Mouse (Mus musculus) kidney, embryonic 16.5 days (tissue): ENCODE results near the gene Tada2a. TPM values are rescaled to one million over a fixed set of nuclear protein-coding genes. Genes with fewer than 3 reads are reported as not detected.

ENCODE experiments used
- ATAC-seq: fragments of 200-750 bp; cut with Nextera tagmentation; 2 replicates; pipeline ENCODE4 v1.8.0; 2017; ENCODE audit warnings: moderate TSS enrichment; ENCODE audit not compliant: low FRiP score, low TSS enrichment
- H3K27ac ChIP-seq: fragments of 300-500 bp; sonication (generic); 2 replicates; pipeline ENCODE4 v1.5.1; 2014; ENCODE audit warnings: low read length
- H3K27me3 ChIP-seq: fragments of 300-500 bp; sonication (generic); 2 replicates; pipeline ENCODE4 v1.6.1; 2014; ENCODE audit warnings: low read length, control low read depth, mixed read lengths; ENCODE audit not compliant: insufficient read depth
- H3K36me3 ChIP-seq: fragments of 300-500 bp; sonication (generic); 2 replicates; pipeline ENCODE4 v1.6.1; 2014; ENCODE audit warnings: low read length, control low read depth, mixed read lengths; ENCODE audit not compliant: insufficient read depth
- H3K4me1 ChIP-seq: fragments of 300-500 bp; sonication (generic); 2 replicates; pipeline ENCODE4 v1.6.1; 2014; ENCODE audit warnings: low read length, control low read depth, mixed read lengths; ENCODE audit not compliant: insufficient read depth
- H3K4me2 ChIP-seq: fragments of 300-500 bp; sonication (generic); replicated peaks from 2 replicates; pipeline ENCODE4 v1.6.1; 2014; ENCODE audit warnings: low read depth, low read length
- H3K4me3 ChIP-seq: fragments of 300-500 bp; sonication (generic); 2 replicates; pipeline ENCODE4 v1.5.1; 2014; ENCODE audit warnings: mild to moderate bottlenecking, low read length
- H3K9ac ChIP-seq: fragments of 300-500 bp; sonication (generic); replicated peaks from 2 replicates; pipeline ENCODE4 v1.6.1; 2014; ENCODE audit warnings: low read length
- H3K9me3 ChIP-seq: fragments of 300-500 bp; sonication (generic); 2 replicates; pipeline ENCODE4 v1.6.1; 2016; ENCODE audit warnings: low read length, control low read depth
- WGBS: fragments of 180-500 bp; shearing (Covaris S2); extraction: QIAGEN DNeasy Blood & Tissue Kit; methylation state at CpG from one replicate; pipeline ENCODE4 v1.1.7; 2014; 5-methylcytosine and 5-hydroxymethylcytosine counted together
- polyA plus RNA-seq: library from polyadenylated mRNA; unstranded; fragments of >200 nt; fragmentation: Nextera tagmentation; extraction: Ambion mirVana; gene quantifications from 2 replicates; pipeline ENCODE4 v1.2.1, GENCODE M21; 2015

The Tada2a gene
- polyA plus RNA-seq: 34.1 and 36.1 TPM in 2 replicates

DNA sequence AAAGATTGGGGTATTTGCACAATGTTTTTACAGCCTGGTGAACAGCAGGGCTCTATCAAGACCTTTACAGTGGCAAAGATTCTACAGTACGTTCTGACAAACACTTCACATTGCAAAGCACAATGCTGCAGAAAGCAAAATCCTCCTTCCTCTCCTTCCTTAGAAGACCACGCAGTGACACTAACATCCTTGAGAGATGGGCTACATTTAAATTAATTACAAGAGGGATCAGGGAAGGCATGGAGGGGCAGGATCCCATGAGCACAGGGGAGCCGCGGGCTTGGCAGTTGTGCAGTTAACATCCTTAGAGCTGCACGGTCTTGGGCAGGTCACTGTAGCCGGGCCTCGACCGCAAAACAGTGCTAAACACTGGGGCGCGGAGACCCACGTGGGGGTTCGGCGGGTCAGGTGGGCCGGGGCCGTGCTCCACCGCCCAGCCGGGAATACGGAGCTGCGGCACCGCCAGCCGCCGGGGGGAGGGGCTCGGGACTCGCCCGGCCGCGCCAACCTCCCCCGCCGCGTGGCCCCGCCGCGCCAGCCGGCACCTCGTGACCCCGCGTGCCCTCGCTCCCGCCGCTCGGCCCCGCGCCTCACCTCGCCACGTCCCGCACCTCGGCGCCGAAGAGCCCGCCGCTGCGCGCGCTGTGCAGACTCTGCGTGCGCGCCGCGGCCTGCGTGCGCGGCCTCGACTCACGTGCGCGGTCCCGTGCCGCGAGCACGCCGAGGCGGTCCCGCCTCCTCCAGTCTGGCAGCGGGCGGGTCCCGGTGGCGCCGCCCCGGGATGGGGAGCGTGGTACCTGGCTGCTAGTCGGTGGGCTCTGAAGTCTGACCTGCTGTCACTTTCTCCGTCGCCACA is at the start of gene Tada2a, which contains the start of gene Acaca:
TSS of gene Tada2a (minus strand) at position 658 of the 856 bp plus-strand sequence.
TSS of gene Acaca (plus strand) at position 730 of the 856 bp plus-strand sequence.
- Histone ChIP-seq H3K27me3 (no peaks in the 10 kb centered on the region), H3K9me3 (no peaks in the 10 kb centered on the region), H3K36me3 (peaks cover 25% of the 10 kb centered on the region), H3K4me1 (peaks cover 11% of the 10 kb centered on the region; the same call in 1 of the 2 replicates), H3K4me2 (peak within 1 kb of the TSS; percentile 83), H3K27ac (peak within 1 kb of the TSS; percentile 46; the same call in 1 of the 2 replicates), H3K9ac (peak within 1 kb of the TSS; percentile 88), H3K4me3 (peak within 1 kb of the TSS; percentile 79)
- ATAC-seq: peak; percentile 94
- WGBS: under 1% methylated on average over 55 of the region's 83 CpGs

DNA sequence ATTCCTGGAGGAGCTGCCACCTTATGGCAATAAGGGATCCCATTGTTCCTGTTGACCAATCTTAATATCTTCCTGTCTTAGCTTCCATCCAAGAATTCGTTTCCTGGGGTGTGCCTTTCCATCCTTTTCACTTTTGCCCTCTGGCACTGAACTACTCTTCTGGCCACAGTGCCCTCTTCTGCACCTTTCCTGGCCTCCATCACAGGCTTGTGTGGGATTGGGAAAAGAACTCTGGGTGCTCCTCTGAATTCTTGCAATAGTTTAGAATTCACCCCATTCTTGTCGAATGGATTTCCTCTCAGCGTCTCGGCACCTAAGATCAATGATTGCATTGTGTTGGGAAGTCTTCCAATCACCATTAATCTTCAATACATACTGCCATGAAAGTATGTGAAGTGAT is 49.2 kb upstream of the Tada2a start:
- Histone ChIP-seq H3K4me3 (peak overlapping the region; percentile 87), H3K9ac (no peak overlapping the region)

DNA sequence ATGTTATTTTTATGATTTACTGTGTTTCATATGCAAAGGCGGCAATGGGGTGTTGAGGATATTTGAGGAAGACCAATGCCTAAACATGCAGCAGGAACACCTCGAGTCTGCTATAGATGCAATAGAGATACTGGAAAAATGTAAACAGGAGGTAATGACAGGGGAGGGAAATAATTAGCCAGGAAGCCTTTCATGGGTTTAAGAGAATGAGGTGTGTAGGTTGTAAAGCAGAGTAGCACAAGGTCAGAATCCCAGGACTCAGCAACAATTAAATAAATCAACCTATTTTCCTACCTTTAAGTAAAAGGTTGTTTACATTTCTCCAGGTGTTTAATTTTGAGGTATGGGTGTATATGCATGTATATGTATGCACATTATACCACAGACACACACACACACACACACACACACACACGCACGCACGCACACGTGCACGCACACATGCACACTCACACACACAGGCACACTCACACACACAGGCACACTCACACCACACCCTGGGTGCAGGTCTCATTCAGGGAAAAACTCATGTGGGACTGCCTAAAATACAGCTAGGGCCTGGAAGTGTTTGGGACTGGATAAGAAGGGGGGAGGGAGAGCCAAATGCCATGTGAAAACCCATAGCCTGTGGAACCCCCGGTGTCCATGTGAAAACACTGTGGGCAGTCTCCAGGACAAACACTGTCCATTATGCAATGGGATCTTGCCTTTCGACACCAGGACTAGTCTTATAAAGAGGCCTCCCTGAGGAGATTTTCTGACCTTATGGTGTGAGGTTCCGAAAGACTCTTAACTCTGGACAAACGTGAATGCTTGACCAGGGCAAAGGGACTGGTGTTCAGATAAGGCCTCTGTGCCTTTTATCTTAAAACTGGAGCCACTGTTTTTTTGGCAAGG is 43.4 kb upstream of the Tada2a start:
- no peak for ATAC-seq
- WGBS: 76% methylated on average over 11 of the region's 11 CpGs

More for the DNA sequence above, 49.2 kb upstream of the Tada2a start:
- ATAC-seq: no peak
- H3K4me1 ChIP-seq: peaks cover 16% of the 10 kb centered on the region
- no peak overlapping the region; the same call in 1 of the 2 replicates for H3K27ac ChIP-seq
- no peaks in the 10 kb centered on the region for H3K36me3 ChIP-seq
- H3K4me2 ChIP-seq: peak overlapping the region; percentile 87
- no peaks in the 10 kb centered on the region for H3K9me3 ChIP-seq
- no peaks in the 10 kb centered on the region for H3K27me3 ChIP-seq
- 34% methylated on average over 4 of the region's 4 CpGs for WGBS

DNA sequence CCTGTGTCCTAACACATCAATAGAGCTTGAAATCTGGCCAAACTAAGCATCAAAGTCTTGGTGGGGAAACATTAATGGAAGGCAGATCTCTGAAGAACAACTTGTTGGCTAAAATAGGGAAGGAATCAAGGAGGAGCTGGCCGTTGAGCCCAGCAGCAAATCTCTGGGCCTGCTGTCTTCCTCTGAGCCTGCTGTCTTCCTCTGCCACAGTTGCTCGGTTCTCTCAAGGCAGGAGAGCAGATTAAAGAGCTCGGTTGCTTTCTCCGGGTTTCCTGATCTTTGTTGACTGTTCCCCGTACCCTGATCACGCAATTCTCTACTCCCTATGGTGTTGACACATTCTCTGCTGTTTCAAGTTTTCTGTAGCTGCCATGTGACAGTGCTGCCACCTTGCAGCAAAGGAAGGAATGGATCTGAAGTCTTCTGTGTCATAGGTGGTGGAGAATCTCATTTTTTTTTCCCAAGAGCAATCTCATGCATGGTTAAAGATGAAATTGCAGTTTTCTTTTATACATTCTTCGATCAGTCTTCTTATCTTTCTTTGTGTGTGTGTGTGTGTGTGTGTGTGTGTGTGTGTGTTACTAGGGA is 39.4 kb upstream of the Tada2a start:
- H3K36me3 ChIP-seq: no peaks in the 10 kb centered on the region
- ATAC-seq: no peak
- H3K4me3 ChIP-seq: no peak overlapping the region
- no peak overlapping the region for H3K4me2 ChIP-seq
- no peak overlapping the region for H3K27ac ChIP-seq
- no peaks in the 10 kb centered on the region for H3K4me1 ChIP-seq
- H3K9me3 ChIP-seq: no peaks in the 10 kb centered on the region
- H3K27me3 ChIP-seq: no peaks in the 10 kb centered on the region
- H3K9ac ChIP-seq: no peak overlapping the region
- WGBS: 25% methylated on average over 7 of the region's 7 CpGs

More for the DNA sequence above, 43.4 kb upstream of the Tada2a start:
- Histone ChIP-seq H3K4me3 (no peak overlapping the region), H3K27me3 (no peaks in the 10 kb centered on the region), H3K9me3 (no peaks in the 10 kb centered on the region), H3K4me2 (no peak overlapping the region), H3K9ac (no peak overlapping the region), H3K27ac (no peak overlapping the region), H3K36me3 (no peaks in the 10 kb centered on the region), H3K4me1 (no peaks in the 10 kb centered on the region)

DNA sequence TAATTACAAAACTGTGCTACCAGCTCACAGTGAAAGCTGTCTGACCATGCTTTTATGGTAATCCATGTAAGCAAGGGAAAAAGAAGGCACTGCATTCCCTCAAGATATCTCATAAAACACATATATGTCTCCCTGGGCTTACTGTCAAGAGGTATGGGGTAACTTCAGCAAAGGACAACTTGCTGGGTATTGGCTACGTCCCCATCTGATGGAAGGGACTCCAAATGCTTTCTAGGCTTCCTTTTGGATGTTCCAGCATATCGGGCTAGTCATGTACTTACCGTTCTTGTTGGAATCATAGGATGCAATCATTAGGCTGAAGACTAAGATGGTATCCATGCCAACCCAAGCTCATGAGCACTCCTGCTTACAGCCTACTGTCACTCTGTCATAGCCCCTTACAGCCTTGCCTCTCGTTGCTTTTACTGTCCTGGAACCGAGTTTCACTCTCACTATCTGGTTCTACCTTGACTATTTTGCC is 37.7 kb upstream of the Tada2a start, which contains the start of gene Gm11437:
TSS of gene Gm11437 (minus strand) at position 431 of the 481 bp plus-strand sequence.
- no peak within 1 kb of the TSS for H3K4me3 ChIP-seq
- WGBS: 85% methylated on average over 5 of the region's 5 CpGs
- no peak for ATAC-seq
- no peaks in the 10 kb centered on the region for H3K27me3 ChIP-seq
- H3K4me2 ChIP-seq: no peak within 1 kb of the TSS
- H3K9me3 ChIP-seq: no peaks in the 10 kb centered on the region
- H3K27ac ChIP-seq: no peak within 1 kb of the TSS
- no peaks in the 10 kb centered on the region for H3K36me3 ChIP-seq
- H3K4me1 ChIP-seq: no peaks in the 10 kb centered on the region
- H3K9ac ChIP-seq: no peak within 1 kb of the TSS

DNA sequence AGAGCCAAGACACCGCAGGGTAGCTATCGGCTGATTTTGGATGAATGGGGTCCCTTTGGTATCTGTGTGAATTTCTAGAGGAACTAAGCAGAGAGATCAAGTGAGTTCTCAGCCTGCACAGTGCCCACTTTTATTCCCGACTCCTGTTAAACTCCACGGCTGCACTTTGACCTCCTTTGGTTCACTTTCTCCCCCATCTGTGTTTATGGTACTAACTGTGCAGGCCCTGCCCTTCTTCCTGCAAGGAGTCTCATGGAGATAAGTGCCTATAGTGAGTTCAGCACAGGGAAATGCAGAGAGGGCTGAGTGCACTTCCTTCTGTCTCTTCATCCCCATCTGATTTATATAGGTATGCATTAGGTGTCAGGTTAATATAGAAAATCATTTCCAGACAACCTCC is 35.2 kb upstream of the Tada2a start:
- Histone ChIP-seq H3K9ac (no peak overlapping the region), H3K27me3 (no peaks in the 10 kb centered on the region), H3K27ac (no peak overlapping the region), H3K9me3 (no peaks in the 10 kb centered on the region), H3K4me3 (no peak overlapping the region), H3K4me2 (no peak overlapping the region), H3K36me3 (no peaks in the 10 kb centered on the region), H3K4me1 (no peaks in the 10 kb centered on the region)
- 59% methylated on average over 4 of the region's 4 CpGs for WGBS
- no peak for ATAC-seq

DNA sequence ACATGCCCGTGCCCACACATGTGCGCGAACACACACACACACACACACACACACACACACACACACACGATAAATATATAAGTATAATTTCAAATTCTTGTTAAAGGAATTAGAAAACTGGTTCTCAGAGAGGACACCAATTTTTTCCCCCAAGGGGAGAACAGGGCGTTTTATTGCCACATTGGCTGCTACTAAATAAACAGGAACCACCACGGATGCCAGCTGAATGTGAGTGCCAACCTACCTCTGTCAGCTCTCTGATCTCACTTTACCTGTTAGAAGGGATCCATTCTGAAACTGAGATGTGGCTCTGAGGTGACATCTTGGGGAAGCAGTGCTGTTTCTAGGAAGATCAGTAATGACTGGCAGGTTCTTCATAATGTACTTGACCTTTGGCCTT is 34.7 kb upstream of the Tada2a start:
- Histone ChIP-seq H3K9ac (no peak overlapping the region), H3K4me3 (no peak overlapping the region), H3K4me2 (no peak overlapping the region), H3K4me1 (no peaks in the 10 kb centered on the region), H3K27ac (no peak overlapping the region), H3K9me3 (no peaks in the 10 kb centered on the region), H3K27me3 (no peaks in the 10 kb centered on the region), H3K36me3 (no peaks in the 10 kb centered on the region)
- 83% methylated on average over 6 of the region's 6 CpGs for WGBS
- no peak for ATAC-seq

DNA sequence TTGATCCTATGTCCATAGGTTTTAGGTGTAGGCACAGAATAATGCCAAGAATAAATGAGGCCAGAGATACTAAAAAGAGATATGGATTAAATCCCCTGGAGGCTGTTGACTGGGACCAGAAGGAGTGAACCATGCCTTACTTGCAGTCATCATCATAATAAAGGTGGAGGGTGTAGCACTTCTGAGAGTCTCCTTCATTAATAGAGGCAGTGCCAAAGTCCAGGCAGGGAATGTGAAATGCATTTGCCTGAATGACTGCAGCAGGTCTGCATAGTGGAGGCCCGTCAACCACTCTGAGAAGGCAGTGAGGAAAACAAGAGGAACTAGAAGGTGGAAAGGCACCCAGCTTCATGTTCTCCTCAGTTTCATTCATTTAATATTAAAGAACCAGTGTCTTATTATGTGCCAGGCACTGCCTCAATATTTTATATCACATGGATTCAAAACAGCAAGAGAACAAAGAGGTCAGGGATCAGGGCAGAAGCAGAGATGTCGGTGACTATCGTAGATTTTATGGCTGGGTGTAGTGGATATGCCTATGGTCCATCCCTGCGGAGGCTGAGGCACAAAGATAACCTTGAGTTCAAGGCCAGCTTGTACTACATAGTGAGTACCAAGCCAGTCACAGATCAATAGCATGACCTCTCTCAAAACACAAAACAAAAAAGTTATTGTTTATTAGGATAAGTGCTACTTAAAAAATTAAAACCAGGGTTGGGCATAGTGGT is 27.3 kb upstream of the Tada2a start:
- ATAC-seq: no peak
- no peaks in the 10 kb centered on the region for H3K27me3 ChIP-seq
- no peak overlapping the region for H3K9ac ChIP-seq
- 87% methylated on average over 4 of the region's 4 CpGs for WGBS
- no peaks in the 10 kb centered on the region for H3K9me3 ChIP-seq
- H3K4me3 ChIP-seq: no peak overlapping the region
- no peak overlapping the region for H3K27ac ChIP-seq
- H3K4me2 ChIP-seq: no peak overlapping the region
- H3K36me3 ChIP-seq: no peaks in the 10 kb centered on the region
- H3K4me1 ChIP-seq: no peaks in the 10 kb centered on the region

DNA sequence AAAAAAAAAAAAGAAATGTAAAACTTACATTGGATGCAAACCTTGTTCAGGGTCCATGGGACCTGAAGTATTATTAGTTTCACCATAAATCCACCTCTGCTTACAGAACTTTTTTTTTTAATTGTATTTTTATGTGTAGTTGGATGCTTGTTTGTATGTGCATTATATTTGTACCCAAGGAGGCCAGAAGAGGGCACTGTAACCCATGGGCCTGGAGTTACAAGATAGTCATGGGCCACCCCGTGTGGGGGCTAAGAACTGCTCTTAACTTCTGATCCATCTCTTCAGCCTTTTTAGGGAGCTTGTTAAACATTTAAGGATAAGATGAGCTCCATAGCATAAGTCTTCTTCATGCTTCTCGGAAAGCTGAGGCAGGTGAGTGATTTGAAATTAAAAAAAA is 21.5 kb upstream of the Tada2a start:
- H3K27me3 ChIP-seq: no peaks in the 10 kb centered on the region
- no peak overlapping the region for H3K4me2 ChIP-seq
- ATAC-seq: no peak
- no peak overlapping the region for H3K4me3 ChIP-seq
- H3K9ac ChIP-seq: no peak overlapping the region
- no peak overlapping the region for H3K27ac ChIP-seq
- H3K9me3 ChIP-seq: no peaks in the 10 kb centered on the region
- no peaks in the 10 kb centered on the region for H3K36me3 ChIP-seq
- WGBS: 69% methylated on average over 2 of the region's 2 CpGs
- H3K4me1 ChIP-seq: no peaks in the 10 kb centered on the region
